Mouse (Mus musculus) kidney, adult 18-20 months (tissue): ENCODE measurements at regions not wholly inside any gene's neighbourhood (a gene's known extent, or its start where the extent isn't known, plus 50 kb on each side); places are given as distances from the start of the nearest gene placed in this dataset.

Experiments used
- DNase-seq: peaks from one replicate; pipeline ENCODE4 v3.0.0; 2021

DNA sequence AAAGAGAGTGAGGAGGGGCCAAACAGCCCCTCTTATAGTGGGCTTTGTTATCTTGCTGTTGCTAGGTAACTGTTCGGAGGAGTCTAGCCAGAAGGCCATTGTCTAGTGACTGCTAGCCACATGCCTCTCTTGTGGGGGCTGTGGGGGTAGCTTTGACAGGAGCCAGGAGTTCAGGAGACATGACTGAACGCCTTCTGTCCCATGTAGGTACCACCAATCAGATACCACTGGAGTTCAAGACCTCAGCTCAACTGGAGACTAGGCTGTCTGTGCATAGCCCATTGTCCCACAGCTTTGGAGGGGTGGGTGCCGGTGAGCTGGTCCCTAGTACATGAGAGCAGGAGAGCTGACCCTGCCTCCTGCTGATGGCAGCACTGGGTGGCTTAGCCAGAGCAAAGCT is 82.4 kb upstream of the Unc93a2 start:
- DNase-seq, result no peak

DNA sequence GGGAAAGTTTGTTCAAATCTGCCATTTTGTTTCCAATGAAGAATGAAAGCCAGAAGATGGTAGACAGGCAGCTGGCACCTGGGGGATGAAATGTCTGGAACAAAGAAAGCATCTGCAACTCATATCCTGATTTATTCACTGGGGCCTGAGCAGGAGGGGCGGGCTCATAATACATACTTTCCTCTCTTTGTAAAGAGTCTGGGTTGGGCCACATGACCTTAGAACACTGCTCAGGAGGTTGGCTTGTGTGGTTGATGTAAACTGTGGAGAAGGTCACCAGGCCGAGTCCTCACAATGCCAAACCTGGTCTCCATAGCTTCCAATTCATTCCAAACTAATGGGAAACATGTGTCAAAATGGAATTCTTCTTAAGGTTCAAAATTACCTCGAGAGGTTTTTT is 79.6 kb upstream of the Unc93a2 start:
- no peak for DNase-seq

DNA sequence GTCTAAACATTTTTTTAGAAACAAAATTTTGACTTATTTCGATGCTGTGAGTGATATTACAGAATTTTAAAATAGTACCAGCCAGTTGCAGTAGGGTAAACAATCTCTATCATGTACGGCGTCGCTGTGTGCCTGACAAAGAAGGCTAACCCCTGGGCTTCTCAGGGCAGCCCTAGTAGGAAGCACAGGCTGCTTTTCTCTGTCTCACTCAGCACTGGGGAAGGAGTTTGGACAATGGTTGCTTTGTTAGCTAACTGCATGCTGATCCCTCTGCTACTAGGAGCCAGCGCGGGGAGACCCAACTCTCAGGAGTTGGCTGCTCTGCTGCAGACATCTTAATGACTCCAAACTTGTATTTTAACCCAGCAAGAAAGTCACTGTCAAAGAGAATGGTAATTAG is 75.9 kb upstream of the Unc93a2 start:
- DNase-seq, result no peak

DNA sequence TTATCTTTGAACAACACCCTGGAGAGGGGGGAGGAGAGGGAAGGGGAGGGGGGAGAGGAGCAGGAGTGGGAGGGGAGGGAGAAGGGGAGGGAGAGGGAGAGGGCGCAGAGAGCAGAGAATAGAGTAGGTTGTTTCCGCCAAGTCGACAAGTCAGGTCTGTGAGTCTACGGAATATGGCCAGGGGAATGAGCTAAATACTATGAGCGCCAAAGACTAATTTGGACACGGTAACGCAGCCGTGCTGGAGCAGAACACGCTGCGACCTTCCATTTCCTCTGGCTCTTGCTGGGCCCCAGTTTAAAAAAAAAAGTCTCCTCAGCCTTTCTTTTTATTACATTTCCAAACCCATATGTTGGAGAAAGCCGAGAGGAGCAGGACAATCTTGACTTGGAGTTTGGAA is 71.7 kb upstream of the Unc93a2 start:
- no peak for DNase-seq

DNA sequence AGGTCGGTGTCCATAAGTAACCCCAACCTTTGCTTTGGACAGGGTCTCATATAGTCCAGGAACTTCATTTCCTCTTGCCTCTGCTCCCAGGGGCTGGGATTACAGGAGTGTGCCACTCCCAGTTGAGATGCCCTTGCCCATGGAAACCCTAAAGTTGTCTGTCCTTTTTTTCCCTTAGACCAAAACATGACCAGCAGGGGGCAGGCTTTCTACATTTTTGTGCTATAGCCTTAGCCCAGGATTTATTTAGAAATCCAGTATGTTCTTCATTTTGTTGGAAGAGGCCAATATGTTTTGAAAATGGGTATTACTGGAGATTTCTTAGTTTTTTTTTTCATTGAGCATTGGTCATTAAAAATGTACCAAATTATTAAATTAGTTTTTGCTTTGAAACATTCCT is 58.6 kb upstream of the Unc93a2 start:
- DNase-seq, result peak; percentile 43

DNA sequence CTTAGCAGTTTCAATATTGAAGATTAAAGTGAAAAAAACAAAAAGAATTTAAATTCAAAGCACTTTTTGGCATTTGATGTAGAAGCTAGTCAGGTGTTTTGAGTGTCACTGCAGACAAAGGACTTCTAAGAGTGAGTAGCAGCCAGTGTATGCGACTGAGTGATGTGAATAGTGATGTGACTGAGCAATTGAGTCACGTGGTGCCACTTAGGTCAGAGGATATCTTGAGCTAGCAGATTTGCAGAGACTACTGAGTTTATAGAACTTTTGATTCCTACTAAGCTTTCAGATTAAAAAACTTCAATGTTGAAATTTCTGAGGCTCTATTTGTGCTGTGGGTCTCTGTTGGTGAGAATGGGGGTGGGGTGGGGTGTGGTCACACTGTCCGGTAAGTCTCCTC is 49.8 kb upstream of the Unc93a2 start:
- no peak for DNase-seq
